Mouse (Mus musculus) lung, adult 2 months (tissue): Measurements from ENCODE around the gene Nrf1.

Experiments
- CTCF ChIP-seq: fragments of 200-500 bp; IDR thresholded peaks from 2 replicates; pipeline ENCODE4 v1.5.1; 2011; ENCODE audit warnings: mild to moderate bottlenecking, low read length, control low read depth; ENCODE audit not compliant: insufficient read depth
- POLR2A ChIP-seq: fragments of 200-500 bp; IDR thresholded peaks from 2 replicates; pipeline ENCODE4 v1.6.1; 2011; ENCODE audit warnings: low read depth, mild to moderate bottlenecking, control low read depth, low read length, borderline replicate concordance; ENCODE audit errors: extremely low read depth

DNA sequence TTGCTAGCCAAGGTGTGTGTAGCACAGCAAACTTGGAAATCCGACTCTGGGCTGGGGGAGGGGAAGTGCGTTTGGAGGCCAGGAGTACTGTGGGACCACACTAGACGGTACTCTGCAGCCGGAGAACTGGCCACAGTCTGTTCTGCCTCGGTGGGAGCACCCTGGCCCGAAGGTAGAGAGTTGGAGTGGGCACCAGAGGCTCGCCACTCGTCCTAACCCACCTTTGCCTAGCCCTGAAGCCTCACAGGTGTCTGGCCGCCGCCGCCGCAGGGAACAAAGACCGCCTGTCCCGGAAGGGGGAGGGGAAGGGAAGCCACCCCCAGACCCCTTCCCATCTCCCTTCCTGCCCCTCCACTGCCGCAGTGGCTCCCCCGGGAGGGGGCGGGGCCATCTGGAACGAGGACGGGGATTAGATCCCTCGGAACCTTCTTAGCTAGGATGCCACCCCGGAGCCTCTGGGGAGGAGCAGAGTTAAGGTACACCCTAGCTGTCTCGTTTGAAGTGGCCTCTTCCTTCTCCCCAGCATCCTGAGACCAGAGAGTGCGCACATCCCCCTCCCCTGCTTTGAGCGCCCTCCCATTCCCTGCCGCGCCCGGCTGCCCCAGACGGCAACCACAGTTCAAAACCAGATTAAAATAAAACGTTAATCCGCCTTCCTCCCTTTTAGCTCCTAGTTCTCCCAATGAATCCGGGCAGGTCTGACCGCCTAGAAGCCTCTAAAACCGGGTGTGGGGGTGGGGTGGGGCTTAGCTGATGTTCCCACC is 126.9 kb downstream of the Nrf1 start:
- no peak for TF ChIP-seq CTCF
- TF ChIP-seq POLR2A, result no peak
